Mouse (Mus musculus) hindbrain, embryonic 10.5 days (tissue): ENCODE measurements at regions not wholly inside any gene's neighbourhood (a gene's known extent, or its start where the extent isn't known, plus 50 kb on each side); places are given as distances from the start of the nearest gene placed in this dataset.

Experiments
- DNase-seq: peaks from one replicate; pipeline ENCODE4 v3.0.0-alpha.2; 2017; ENCODE audit warnings: low spot score
- H3K27ac ChIP-seq: fragments of 300-500 bp; sonication (generic); 2 replicates; pipeline ENCODE4 v1.5.1; 2016; ENCODE audit warnings: mild to moderate bottlenecking, moderate library complexity
- H3K27me3 ChIP-seq: fragments of 300-500 bp; sonication (generic); 2 replicates; pipeline ENCODE4 v1.6.1; 2016; ENCODE audit warnings: mild to moderate bottlenecking; ENCODE audit not compliant: poor library complexity, insufficient read depth, severe bottlenecking
- H3K36me3 ChIP-seq: fragments of 300-500 bp; sonication (generic); 2 replicates; pipeline ENCODE4 v1.6.1; 2016; ENCODE audit warnings: mild to moderate bottlenecking, moderate library complexity
- H3K4me1 ChIP-seq: fragments of 300-500 bp; sonication (generic); replicated peaks from 2 replicates; pipeline ENCODE4 v1.6.1; 2016; ENCODE audit warnings: mild to moderate bottlenecking
- H3K4me3 ChIP-seq: fragments of 300-500 bp; sonication (generic); 2 replicates; pipeline ENCODE4 v1.5.1; 2016; ENCODE audit warnings: mild to moderate bottlenecking, moderate library complexity
- H3K9me3 ChIP-seq: fragments of 300-500 bp; sonication (generic); 2 replicates; pipeline ENCODE4 v1.6.1; 2016; ENCODE audit warnings: mild to moderate bottlenecking, moderate library complexity
- WGBS: fragments of 180-500 bp; shearing (Covaris S2); methylation state at CpG from one replicate; pipeline ENCODE4 v1.1.7; 2016; 5-methylcytosine and 5-hydroxymethylcytosine counted together

GRCm38 (mm10) chr11:110727357-110727961 lies 240.4 kb upstream of the Kcnj16 start:
- Histone ChIP-seq H3K27me3 (no peaks in the 10 kb centered on the region), H3K4me1 (no peaks in the 10 kb centered on the region), H3K36me3 (no peaks in the 10 kb centered on the region), H3K4me3 (no peak overlapping the region), H3K9me3 (no peaks in the 10 kb centered on the region), H3K27ac (no peak overlapping the region)
- 76% methylated on average over 3 of the region's 3 CpGs for WGBS
- no peak for DNase-seq

- H3K36me3 ChIP-seq = no peaks in the 10 kb centered on the region
- H3K27ac ChIP-seq = no peak overlapping the region
- H3K4me3 ChIP-seq = no peak overlapping the region
- no peak for DNase-seq
- no peaks in the 10 kb centered on the region for H3K27me3 ChIP-seq
- no peaks in the 10 kb centered on the region for H3K4me1 ChIP-seq
- no peaks in the 10 kb centered on the region for H3K9me3 ChIP-seq
- WGBS = 85% methylated on average over 3 of the region's 3 CpGs
These were observed 236.3 kb upstream of the Kcnj16 start for GRCm38 (mm10) chr11:110731510-110731909.

GRCm38 (mm10) chr11:110774128-110774527 lies 193.7 kb upstream of the Kcnj16 start:
- Histone ChIP-seq H3K9me3 (no peaks in the 10 kb centered on the region), H3K4me3 (no peak overlapping the region), H3K4me1 (peaks cover 8% of the 10 kb centered on the region; the same call in 1 of the 2 replicates), H3K27me3 (no peaks in the 10 kb centered on the region), H3K36me3 (no peaks in the 10 kb centered on the region), H3K27ac (no peak overlapping the region)
- DNase-seq = no peak

- Histone ChIP-seq H3K27me3 (no peaks in the 10 kb centered on the region), H3K4me3 (no peak overlapping the region), H3K27ac (peak overlapping the region; percentile 64; the same call in 1 of the 2 replicates), H3K9me3 (no peaks in the 10 kb centered on the region), H3K36me3 (no peaks in the 10 kb centered on the region), H3K4me1 (peaks cover 13% of the 10 kb centered on the region)
- WGBS = 46% methylated on average over 3 of the region's 3 CpGs
- peak; percentile 12 for DNase-seq
These were observed 186.1 kb upstream of the Kcnj16 start for GRCm38 (mm10) chr11:110781492-110782276.

- H3K27me3 ChIP-seq = no peaks in the 10 kb centered on the region
These were observed 178.3 kb upstream of the Kcnj16 start for GRCm38 (mm10) chr11:110789537-110789936.

GRCm38 (mm10) chr11:110799887-110800578 lies 167.8 kb upstream of the Kcnj16 start:
- H3K27me3 ChIP-seq = no peaks in the 10 kb centered on the region
- DNase-seq = no peak
- 62% methylated on average over 8 of the region's 8 CpGs for WGBS
- H3K27ac ChIP-seq = no peak overlapping the region
- H3K4me1 ChIP-seq = 0 out of 2 replicates have a peak, but pooled peaks cover 6% of the 10 kb centered on the region
- H3K9me3 ChIP-seq = no peaks in the 10 kb centered on the region
- H3K36me3 ChIP-seq = no peaks in the 10 kb centered on the region
- no peak overlapping the region for H3K4me3 ChIP-seq

More at GRCm38 (mm10) chr11:110789537-110789936, 178.3 kb upstream of the Kcnj16 start:
- Histone ChIP-seq H3K36me3 (no peaks in the 10 kb centered on the region), H3K4me3 (no peak overlapping the region), H3K27ac (no peak overlapping the region), H3K9me3 (no peaks in the 10 kb centered on the region), H3K4me1 (no peaks in the 10 kb centered on the region)
- DNase-seq = no peak
- WGBS = 84% methylated on average over 4 of the region's 4 CpGs

- H3K9me3 ChIP-seq = no peaks in the 10 kb centered on the region
- H3K4me3 ChIP-seq = no peak overlapping the region
- no peaks in the 10 kb centered on the region for H3K36me3 ChIP-seq
- 0 out of 2 replicates have a peak, but pooled peaks cover 6% of the 10 kb centered on the region for H3K4me1 ChIP-seq
- H3K27ac ChIP-seq = no peak overlapping the region
- no peaks in the 10 kb centered on the region for H3K27me3 ChIP-seq
- DNase-seq = no peak
- 91% methylated on average over 7 of the region's 7 CpGs for WGBS
These were observed 165.8 kb upstream of the Kcnj16 start for GRCm38 (mm10) chr11:110802013-110802412.

- H3K27ac ChIP-seq = no peak overlapping the region
- no peaks in the 10 kb centered on the region for H3K27me3 ChIP-seq
- no peaks in the 10 kb centered on the region for H3K9me3 ChIP-seq
- no peak for DNase-seq
- WGBS = 95% methylated on average over 1 of the region's 1 CpGs
- H3K4me1 ChIP-seq = 0 out of 2 replicates have a peak, but pooled peaks cover 6% of the 10 kb centered on the region
- H3K4me3 ChIP-seq = no peak overlapping the region
- no peaks in the 10 kb centered on the region for H3K36me3 ChIP-seq
These were observed 163.8 kb upstream of the Kcnj16 start for GRCm38 (mm10) chr11:110804079-110804478.

GRCm38 (mm10) chr11:110813137-110813536 lies 154.7 kb upstream of the Kcnj16 start:
- no peak for DNase-seq
- no peaks in the 10 kb centered on the region for H3K27me3 ChIP-seq
- H3K9me3 ChIP-seq = no peaks in the 10 kb centered on the region
- WGBS = 87% methylated on average over 6 of the region's 6 CpGs
- H3K36me3 ChIP-seq = no peaks in the 10 kb centered on the region
- no peak overlapping the region for H3K4me3 ChIP-seq
- no peaks in the 10 kb centered on the region for H3K4me1 ChIP-seq
- H3K27ac ChIP-seq = no peak overlapping the region

GRCm38 (mm10) chr11:110814732-110815131 lies 153.1 kb upstream of the Kcnj16 start:
- no peak for DNase-seq
- H3K36me3 ChIP-seq = no peaks in the 10 kb centered on the region
- WGBS = 91% methylated on average over 9 of the region's 9 CpGs
- no peaks in the 10 kb centered on the region for H3K9me3 ChIP-seq
- H3K4me1 ChIP-seq = no peaks in the 10 kb centered on the region
- H3K27ac ChIP-seq = no peak overlapping the region
- H3K27me3 ChIP-seq = no peaks in the 10 kb centered on the region
- H3K4me3 ChIP-seq = no peak overlapping the region

GRCm38 (mm10) chr11:110815206-110815605 lies 152.6 kb upstream of the Kcnj16 start:
- Histone ChIP-seq H3K4me1 (no peaks in the 10 kb centered on the region), H3K27me3 (no peaks in the 10 kb centered on the region), H3K4me3 (no peak overlapping the region), H3K9me3 (no peaks in the 10 kb centered on the region), H3K36me3 (no peaks in the 10 kb centered on the region), H3K27ac (no peak overlapping the region)
- WGBS = 90% methylated on average over 7 of the region's 7 CpGs
- DNase-seq = no peak

GRCm38 (mm10) chr11:110828584-110828983 lies 139.2 kb upstream of the Kcnj16 start:
- no peak for DNase-seq
- H3K9me3 ChIP-seq = no peaks in the 10 kb centered on the region
- no peak overlapping the region for H3K27ac ChIP-seq
- no peaks in the 10 kb centered on the region for H3K36me3 ChIP-seq
- H3K4me1 ChIP-seq = no peaks in the 10 kb centered on the region
- 74% methylated on average over 5 of the region's 5 CpGs for WGBS
- no peaks in the 10 kb centered on the region for H3K27me3 ChIP-seq
- H3K4me3 ChIP-seq = no peak overlapping the region

- Histone ChIP-seq H3K27me3 (no peaks in the 10 kb centered on the region), H3K36me3 (no peaks in the 10 kb centered on the region), H3K27ac (no peak overlapping the region), H3K4me1 (no peaks in the 10 kb centered on the region), H3K4me3 (no peak overlapping the region), H3K9me3 (no peaks in the 10 kb centered on the region)
- WGBS = 91% methylated on average over 4 of the region's 4 CpGs
- no peak for DNase-seq
These were observed 131.1 kb upstream of the Kcnj16 start for GRCm38 (mm10) chr11:110836688-110837087.
